Mouse (Mus musculus) inflammation-experienced regulatory T-cells, adult 6 months (primary cell): ENCODE data around the gene Hoxc9. TPM values are rescaled to one million over a fixed set of nuclear protein-coding genes. Genes with fewer than 3 reads are reported as not detected.

Experiments used
- ATAC-seq: one replicate; pipeline ENCODE4 v1.8.0; 2017
- polyA plus RNA-seq, 3 experiments: library from polyadenylated mRNA; unstranded; fragments of 100-300 nt; shearing (Covaris generic); gene quantifications; one replicate each; pipeline ENCODE4 v1.2.1; 2017

Hoxc9 gene
- polyA plus RNA-seq, 3 experiments from 2014 or later, result not detected

- no peak for ATAC-seq
Observed at GRCm38 (mm10) chr15:103027266-103028235, 51.3 kb downstream of the Hoxc9 start.

GRCm38 (mm10) chr15:103028916-103029512 is 52.8 kb downstream of the Hoxc9 start:
- no peak for ATAC-seq

- no peak for ATAC-seq
Observed at GRCm38 (mm10) chr15:103030142-103030541, 53.9 kb downstream of the Hoxc9 start.

- no peak for ATAC-seq
Observed at GRCm38 (mm10) chr15:103032167-103032566, 55.9 kb downstream of the Hoxc9 start.

GRCm38 (mm10) chr15:103032646-103033575 is 56.7 kb downstream of the Hoxc9 start:
- no peak for ATAC-seq

- ATAC-seq, result no peak
Observed at GRCm38 (mm10) chr15:103034043-103034806, 58.0 kb downstream of the Hoxc9 start.

Other genes starting within 250 kb of the Hoxc9 start
- not detected for gene Hoxc13, start 55.3 kb upstream of the Hoxc9 start, polyA plus RNA-seq
- not detected for gene Hoxc12, start 39.7 kb upstream of the Hoxc9 start, polyA plus RNA-seq
- gene Hoxc11, start 22.0 kb upstream of the Hoxc9 start, polyA plus RNA-seq, result not detected
- not detected for gene Hoxc10, start 9.6 kb upstream of the Hoxc9 start, polyA plus RNA-seq
- gene Hoxc5, start 9.0 kb upstream of the Hoxc9 start, polyA plus RNA-seq, result not detected
- under 1 TPM in 1 of 3 experiments, not detected in 2; 0.20 TPM for gene Hoxc8, start 14.2 kb downstream of the Hoxc9 start, polyA plus RNA-seq
- gene Hoxc6, start 21.8 kb downstream of the Hoxc9 start, polyA plus RNA-seq, result not detected
- not detected for gene Hoxc4, start 42.5 kb downstream of the Hoxc9 start, polyA plus RNA-seq
- gene Smug1, start 190.7 kb downstream of the Hoxc9 start, polyA plus RNA-seq, result 1 to 10 TPM; 3.8 to 7.3 (median 6.4) TPM